Mouse (Mus musculus) liver, adult 2 months (tissue): ENCODE results near the gene Ankle2.

Source experiments
- CTCF ChIP-seq: fragments of 200-500 bp; IDR thresholded peaks from 2 replicates; pipeline ENCODE4 v1.5.1; 2011; ENCODE audit warnings: low read depth, low read length, control low read depth
- POLR2A ChIP-seq: fragments of 200-500 bp; IDR thresholded peaks from 2 replicates; pipeline ENCODE4 v1.6.1; 2011; ENCODE audit warnings: low read length, control low read depth; ENCODE audit not compliant: insufficient read depth; ENCODE audit errors: extremely low read depth

DNA sequence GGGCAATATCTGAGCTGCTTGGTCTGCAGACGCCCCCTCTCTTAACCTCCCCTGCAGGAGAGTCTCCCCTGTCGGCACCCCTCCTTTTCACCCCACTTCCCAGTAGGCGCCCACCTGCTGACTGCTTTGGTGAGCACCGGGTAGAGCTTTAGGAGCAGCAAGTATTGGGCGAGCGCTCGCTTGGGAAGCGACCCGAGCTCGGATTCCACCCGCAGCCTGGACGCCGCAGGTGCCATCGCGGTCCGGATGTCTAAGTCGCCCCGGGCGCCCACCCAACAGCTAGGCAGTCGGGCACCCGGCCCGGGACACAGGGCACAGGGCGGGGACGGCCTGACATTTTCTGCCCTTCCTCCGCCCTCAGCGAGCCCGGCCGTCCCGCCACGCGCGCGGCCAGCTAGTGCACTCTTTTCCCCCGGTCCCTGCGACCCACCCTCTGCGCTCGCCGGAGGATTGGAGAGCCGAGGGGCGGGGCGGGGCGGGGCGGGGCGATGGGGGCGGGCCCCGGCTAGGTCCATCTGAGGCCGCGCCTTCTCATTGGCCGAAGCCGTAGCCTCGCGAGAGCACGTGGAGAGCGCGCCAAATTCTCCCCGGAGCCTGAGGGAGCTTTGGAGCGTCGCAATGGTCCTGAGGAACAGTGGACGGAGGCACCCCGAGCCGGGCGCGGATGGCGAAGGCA lies 55.1 kb downstream of the Ankle2 start, which contains the start of the genes Pxmp2 and Pole:
- no peak for TF ChIP-seq CTCF
- TF ChIP-seq POLR2A, result peak; percentile 74
